Mouse (Mus musculus): ENCODE measurements around the gene Faf2.

GRCm38 (mm10) chr13:54575489-54575888 lies 46.1 kb upstream of the Faf2 start:
- TF ChIP-seq CTCF (IDR thresholded peaks at IDR 0.05; ENCODE audit: low read depth), result no peak
- TF ChIP-seq EP300 (IDR thresholded peaks at IDR 0.05; ENCODE audit: low read depth), result no peak

Measured in liver, postnatal 0 days (tissue).